In the genomic region with DNA sequence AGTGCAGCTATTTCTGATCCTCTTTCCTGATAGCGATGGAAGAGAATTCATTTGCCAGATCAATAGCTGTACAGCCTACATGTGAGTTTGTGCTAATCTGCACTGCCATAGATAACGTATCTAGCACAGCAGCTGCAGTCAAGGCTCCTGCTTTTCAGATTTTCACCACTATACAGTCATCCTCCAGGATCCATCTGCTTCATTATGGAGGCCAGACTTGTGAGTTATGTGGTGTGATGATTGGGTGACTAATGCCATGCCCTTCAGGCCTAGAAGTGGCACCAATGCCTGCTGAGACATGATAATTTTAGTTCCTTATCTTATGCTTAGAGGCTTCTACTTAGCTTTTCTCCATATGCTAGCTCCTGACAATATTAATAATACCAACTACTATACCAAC, we compare ENCODE assay signal across 17 mouse cellular contexts.
"Had no signal": no experiment of that assay in that cellular context is flagged by ENCODE, and none has a peak within 500 bp of the region (broad histone marks: within the 10 kb centered on the region; RNA-seq: fewer than 3 reads in every experiment).

No protein-coding gene starts in this region.

- H3K36me3 ChIP-seq: limb, embryonic 10.5 days; midbrain, embryonic 12.5 days; neural tube, embryonic 13.5 days had no signal

- H3K27me3 ChIP-seq: midbrain, embryonic 12.5 days; neural tube, embryonic 13.5 days had no signal

- H3K27ac ChIP-seq: left cerebral cortex, adult 2 months; limb, embryonic 10.5 days; midbrain, embryonic 12.5 days; neural tube, embryonic 13.5 days had no signal

- DNase-seq: kidney, adult 11 months; kidney, postnatal 10 days; kidney, postnatal 4 days; lung, embryonic 14.5 days; lung, postnatal 10 days; lung, postnatal 4 days; retina, postnatal 1 day; right cerebral cortex, postnatal 4 days; spleen, adult 18-20 months; thymus, adult 18-20 months; thymus, postnatal 14 days had no signal

- H3K9ac ChIP-seq: lung, embryonic 14.5 days; midbrain, embryonic 12.5 days; neural tube, embryonic 13.5 days had no signal

- H3K9me3 ChIP-seq: limb, embryonic 10.5 days; midbrain, embryonic 12.5 days had no signal

- ATAC-seq: midbrain, embryonic 16.5 days had no signal

- H3K4me1 ChIP-seq: limb, embryonic 10.5 days; megakaryocyte, embryonic 14.5 days; midbrain, embryonic 12.5 days; neural tube, embryonic 13.5 days had no signal

- H3K4me3 ChIP-seq: left cerebral cortex, adult 2 months; limb, embryonic 10.5 days; megakaryocyte, embryonic 14.5 days; midbrain, embryonic 12.5 days; neural tube, embryonic 13.5 days had no signal

- H3K4me2 ChIP-seq: lung, embryonic 14.5 days; midbrain, embryonic 12.5 days; neural tube, embryonic 13.5 days had no signal
